Mouse (Mus musculus) liver, adult 10 weeks (tissue): Measurements from ENCODE around the gene Olfr971. TPM values are rescaled to one million over a fixed set of nuclear protein-coding genes. Genes with fewer than 3 reads are reported as not detected.

Source experiments
- polyA plus RNA-seq: library from polyadenylated mRNA; stranded (reverse); fragments of 350-450 nt; fragmentation: Illumina TruSeq; extraction: RNeasy Lipid Tissue Mini Kit (QIAGEN cat#74804); gene quantifications from one replicate; pipeline ENCODE4 v1.2.3, GENCODE M21; 2014; ENCODE audit warnings: low read depth, low replicate concordance

Gene Olfr971
- polyA plus RNA-seq = not detected

DNA sequence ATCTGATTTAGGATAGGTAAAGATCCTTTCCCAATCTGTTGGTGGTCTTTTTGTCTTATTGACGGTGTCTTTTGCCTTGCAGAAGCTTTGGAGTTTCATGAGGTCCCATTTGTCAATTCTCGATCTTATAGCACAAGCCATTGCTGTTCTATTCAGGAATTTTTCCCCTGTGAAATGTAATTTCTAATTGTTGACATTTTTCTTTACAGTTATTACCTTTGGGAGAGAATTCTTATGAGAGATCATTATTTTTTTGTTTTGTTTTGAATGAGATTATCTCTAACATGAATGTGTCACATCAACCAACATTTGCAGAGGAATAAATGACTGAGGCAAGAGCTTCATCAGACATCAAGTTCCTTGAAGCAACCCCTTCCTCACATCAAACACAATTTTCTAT is at the start of gene Olfr971:
Gene Olfr971 (plus strand): TSS at position 301 of the 400 bp plus-strand sequence.

DNA sequence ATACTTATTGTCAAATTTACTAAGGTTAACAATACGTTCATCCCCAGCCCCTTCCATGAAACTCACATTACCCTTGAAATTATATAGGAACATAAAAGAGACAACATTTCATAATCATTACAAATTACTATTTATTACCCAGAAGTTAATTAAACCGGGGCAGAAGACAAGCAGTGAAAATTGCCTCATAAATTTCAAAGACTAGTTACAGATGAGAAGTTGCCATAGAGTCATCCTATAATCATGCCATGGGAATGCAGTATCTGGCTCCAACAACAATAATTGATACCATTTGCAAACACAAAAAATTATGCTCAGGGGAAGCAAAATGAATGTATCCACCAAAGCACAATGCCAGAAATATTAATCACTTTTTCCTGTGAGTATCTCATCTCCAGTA is 46.1 kb upstream of the Olfr971 start, which contains the start of gene Olfr969:
Gene Olfr969 (plus strand): TSS at position 388 of the 400 bp plus-strand sequence.

DNA sequence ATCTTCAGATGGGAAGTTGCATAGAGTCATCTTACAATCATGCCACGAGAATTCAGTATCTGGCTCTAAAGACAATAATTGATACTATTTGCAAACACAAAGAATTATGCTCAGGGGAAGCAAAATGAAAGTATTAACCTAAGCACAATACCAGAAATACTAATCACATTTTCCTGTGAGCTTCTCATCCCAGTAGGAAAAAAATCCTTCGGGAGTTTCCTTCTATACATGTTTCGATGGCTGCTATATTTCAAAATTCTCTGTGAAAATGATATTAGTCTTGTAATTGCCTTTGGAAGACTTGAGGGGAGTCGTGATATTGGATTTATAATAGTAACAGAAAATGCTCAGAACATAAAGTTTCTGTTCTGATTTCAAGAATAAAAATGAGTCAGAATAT is 28.1 kb upstream of the Olfr971 start, which contains the start of gene Olfr970:
Gene Olfr970 (plus strand): TSS at position 301 of the 400 bp plus-strand sequence.

DNA sequence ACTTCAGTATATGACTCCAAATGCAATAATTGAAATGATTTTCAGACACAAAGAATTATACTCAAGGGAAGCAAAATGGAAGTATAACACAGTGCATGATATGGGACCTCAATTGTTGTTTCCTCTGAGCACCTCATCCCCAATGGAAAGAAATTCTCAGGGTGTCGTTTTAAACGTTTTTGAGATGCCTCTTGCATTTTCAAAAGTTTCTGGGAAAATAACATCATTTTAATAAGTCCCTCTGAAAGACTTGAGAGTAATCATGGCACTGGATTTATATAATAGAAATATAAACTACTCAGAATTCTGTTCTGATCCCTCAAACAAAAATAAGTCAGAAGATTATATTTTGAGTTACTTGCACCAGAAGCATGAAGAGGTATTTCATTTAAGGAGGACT is 29.4 kb downstream of the Olfr971 start, which contains the start of gene Olfr972:
Gene Olfr972 (plus strand): TSS at position 301 of the 400 bp plus-strand sequence.

Other genes with a start within 250 kb of the Olfr971 start
- gene AW551984, start 232.5 kb upstream of the Olfr971 start, polyA plus RNA-seq = not detected
- gene Olfr148, start 226.2 kb upstream of the Olfr971 start, polyA plus RNA-seq = not detected
- gene Olfr960, start 215.5 kb upstream of the Olfr971 start, polyA plus RNA-seq = not detected
- not detected for gene Olfr961, start 191.8 kb upstream of the Olfr971 start, polyA plus RNA-seq
- not detected for gene Olfr963, start 169.7 kb upstream of the Olfr971 start, polyA plus RNA-seq
- not detected for gene Olfr149, start 129.8 kb upstream of the Olfr971 start, polyA plus RNA-seq
- not detected for gene Olfr965, start 125.5 kb upstream of the Olfr971 start, polyA plus RNA-seq
- gene Olfr150, start 105.9 kb upstream of the Olfr971 start, polyA plus RNA-seq = not detected
- gene Olfr967, start 90.6 kb upstream of the Olfr971 start, polyA plus RNA-seq = not detected
- not detected for gene Olfr968, start 53.6 kb upstream of the Olfr971 start, polyA plus RNA-seq
- not detected for gene Olfr969, start 45.9 kb upstream of the Olfr971 start, polyA plus RNA-seq
- not detected for gene Olfr970, start 28.0 kb upstream of the Olfr971 start, polyA plus RNA-seq
- not detected for gene Olfr972, start 29.5 kb downstream of the Olfr971 start, polyA plus RNA-seq
- gene Olfr229, start 70.5 kb downstream of the Olfr971 start, polyA plus RNA-seq = not detected
- gene Olfr974, start 100.6 kb downstream of the Olfr971 start, polyA plus RNA-seq = not detected
- gene Olfr975, start 115.2 kb downstream of the Olfr971 start, polyA plus RNA-seq = not detected
- gene Olfr976, start 124.3 kb downstream of the Olfr971 start, polyA plus RNA-seq = not detected
- not detected for gene Olfr978, start 155.2 kb downstream of the Olfr971 start, polyA plus RNA-seq
- gene Olfr979, start 166.6 kb downstream of the Olfr971 start, polyA plus RNA-seq = not detected
- not detected for gene Olfr980, start 172.7 kb downstream of the Olfr971 start, polyA plus RNA-seq
- not detected for gene Olfr981, start 184.6 kb downstream of the Olfr971 start, polyA plus RNA-seq
- not detected for gene Olfr982, start 237.0 kb downstream of the Olfr971 start, polyA plus RNA-seq